Mouse (Mus musculus) ovary, postnatal 36 days (tissue): ENCODE measurements at regions not wholly inside any gene's neighbourhood (a gene's known extent, or its start where the extent isn't known, plus 50 kb on each side); places are given as distances from the start of the nearest gene placed in this dataset.

Source experiments
- DNase-seq: peaks from one replicate; pipeline ENCODE4 v3.0.0; 2022; ENCODE audit warnings: low spot score, mixed read lengths

- no peak for DNase-seq
Observed at GRCm38 (mm10) chr7:136665901-136666300, 228.5 kb upstream of the Mgmt start.

GRCm38 (mm10) chr7:136666707-136667106, 227.7 kb upstream of the Mgmt start:
- no peak for DNase-seq

GRCm38 (mm10) chr7:136670675-136671074, 223.7 kb upstream of the Mgmt start:
- no peak for DNase-seq

- no peak for DNase-seq
Observed at GRCm38 (mm10) chr7:136674159-136674558, 220.3 kb upstream of the Mgmt start.

GRCm38 (mm10) chr7:136675041-136675440, 219.4 kb upstream of the Mgmt start:
- DNase-seq: no peak

- no peak for DNase-seq
Observed at GRCm38 (mm10) chr7:136676104-136676503, 218.3 kb upstream of the Mgmt start.

GRCm38 (mm10) chr7:136676987-136677545, 217.3 kb upstream of the Mgmt start:
- no peak for DNase-seq

GRCm38 (mm10) chr7:136689579-136689978, 204.8 kb upstream of the Mgmt start:
- DNase-seq: no peak

- DNase-seq: no peak
Observed at GRCm38 (mm10) chr7:136706246-136706645, 188.2 kb upstream of the Mgmt start.

- no peak for DNase-seq
Observed at GRCm38 (mm10) chr7:136707200-136708003, 187.0 kb upstream of the Mgmt start.

- DNase-seq: no peak
Observed at GRCm38 (mm10) chr7:136708004-136708435, 186.4 kb upstream of the Mgmt start.

- DNase-seq: no peak
Observed at GRCm38 (mm10) chr7:136710653-136711052, 183.8 kb upstream of the Mgmt start.

GRCm38 (mm10) chr7:136712962-136713640, 181.3 kb upstream of the Mgmt start:
- no peak for DNase-seq

GRCm38 (mm10) chr7:136727628-136728402, 166.6 kb upstream of the Mgmt start:
- no peak for DNase-seq

GRCm38 (mm10) chr7:136742171-136742570, 152.2 kb upstream of the Mgmt start:
- DNase-seq: no peak

GRCm38 (mm10) chr7:136745412-136745811, 149.0 kb upstream of the Mgmt start:
- DNase-seq: no peak

GRCm38 (mm10) chr7:136751477-136751876, 142.9 kb upstream of the Mgmt start:
- DNase-seq: no peak

- no peak for DNase-seq
Observed at GRCm38 (mm10) chr7:136754821-136755220, 139.6 kb upstream of the Mgmt start.

GRCm38 (mm10) chr7:136765026-136765425, 129.4 kb upstream of the Mgmt start:
- no peak for DNase-seq

GRCm38 (mm10) chr7:136767231-136767630, 127.2 kb upstream of the Mgmt start:
- DNase-seq: no peak

GRCm38 (mm10) chr7:136780708-136781107, 113.7 kb upstream of the Mgmt start:
- DNase-seq: no peak

- DNase-seq: no peak
Observed at GRCm38 (mm10) chr7:136791162-136791561, 103.3 kb upstream of the Mgmt start.
